Comparison of ENCODE assay signal across 8 mouse cellular contexts in genomic region chr1:136051465-136051864, GRCm38 (mm10). TPM values are rescaled to one million over a fixed set of nuclear protein-coding genes. Genes with fewer than 3 reads are reported as not detected.
DNase-seq lines count a peak whose midpoint lies in the region; ATAC-seq and TF ChIP-seq lines count a peak whose summit lies in the region.

No protein-coding gene starts in this region.

- peak overlapping the region; percentile 44 for H3K4me2 ChIP-seq in lung, embryonic 15.5 days

- H3K4me3 ChIP-seq in layer of hippocampus, adult 2 months = peak overlapping the region; percentile 44
- peak overlapping the region; percentile 14 for H3K4me3 ChIP-seq in lung, embryonic 15.5 days

- H3K9ac ChIP-seq in lung, embryonic 15.5 days = no peak overlapping the region

- TF ChIP-seq CTCF in layer of hippocampus, adult 2 months (conservative IDR thresholded peaks at IDR 0.05) = peak; percentile 79

- peak overlapping the region; percentile 48; the same call in 1 of the 2 replicates for H3K27ac ChIP-seq in layer of hippocampus, adult 2 months
- no peak overlapping the region for H3K27ac ChIP-seq in lung, embryonic 15.5 days

- peak; percentile 77 for ATAC-seq in lung, embryonic 15.5 days (ENCODE audit: borderline replicate concordance, extremely low read depth, low FRiP score, low TSS enrichment)

- 0% methylated on average over 6 of the region's 6 CpGs for WGBS in lung, embryonic 15.5 days

- DNase-seq in NIH3T3 (ENCODE audit: low read depth) = peak; percentile 91
- DNase-seq in cerebellum, adult 9-11 months = peak; percentile 77
- peak; percentile 67 to 90 for DNase-seq in frontal cortex, adult 2 months (ENCODE audit: extremely low spot score in 1 of 2, low spot score in 1 of 2)
- DNase-seq in heart, postnatal 4 days = peak; percentile 85
- DNase-seq in layer of hippocampus, adult 2 months (ENCODE audit: low spot score in 2 of 2) = peak; percentile 81 to 85
- peak; percentile 70 for DNase-seq in ovary, postnatal 14 days (ENCODE audit: low spot score)
- peak; percentile 36 for DNase-seq in urinary bladder, postnatal 25 days (ENCODE audit: low spot score)

- H3K9me3 ChIP-seq in lung, embryonic 15.5 days = no peaks in the 10 kb centered on the region

- peaks cover 53% of the 10 kb centered on the region for H3K27me3 ChIP-seq in lung, embryonic 15.5 days

- H3K36me3 ChIP-seq in lung, embryonic 15.5 days = no peaks in the 10 kb centered on the region

- peaks cover 11% of the 10 kb centered on the region for H3K4me1 ChIP-seq in lung, embryonic 15.5 days

RNA-seq across cellular contexts. Expression of gene Ascl5, which starts 0.9 kb away (rescaled TPM):
- polyA plus RNA-seq in frontal cortex, adult 2 months (2012; rRNA removed) = 1.0 and 1.2 TPM in 2 replicates
- not detected for total RNA-seq in heart, postnatal 4 days (2021)
- not detected for total RNA-seq in layer of hippocampus, adult 2 months (2021)
- not detected in 2 replicates for polyA plus RNA-seq in lung, embryonic 15.5 days (2015; fragmentation: Nextera tagmentation; extraction: Ambion mirVana)

RNA-seq across cellular contexts. Expression of gene Cacna1s, which starts 1.1 kb away (rescaled TPM):
- 4.5 and 5.6 TPM in 2 replicates for polyA plus RNA-seq in frontal cortex, adult 2 months (2012; rRNA removed)
- 1 to 10 TPM; 1.2 to 1.8 TPM for total RNA-seq in heart, postnatal 4 days (2021)
- total RNA-seq in layer of hippocampus, adult 2 months (2021) = under 1 TPM; 0.49 to 0.77 TPM
- 0.10 and 0.14 TPM in 2 replicates for polyA plus RNA-seq in lung, embryonic 15.5 days (2015; fragmentation: Nextera tagmentation; extraction: Ambion mirVana)

RNA-seq across cellular contexts. Expression of gene Tmem9, which starts 43.5 kb away (rescaled TPM):
- 108 and 113 TPM in 2 replicates for polyA plus RNA-seq in frontal cortex, adult 2 months (2012; rRNA removed)
- 10 to 100 TPM; 30.0 to 33.5 TPM for total RNA-seq in heart, postnatal 4 days (2021)
- 10 to 100 TPM; 69.5 to 85.7 TPM for total RNA-seq in layer of hippocampus, adult 2 months (2021)
- polyA plus RNA-seq in lung, embryonic 15.5 days (2015; fragmentation: Nextera tagmentation; extraction: Ambion mirVana) = 153 and 162 TPM in 2 replicates

RNA-seq across cellular contexts. Expression of gene Igfn1, which starts 45.3 kb away (rescaled TPM):
- 12.1 and 17.9 TPM in 2 replicates for polyA plus RNA-seq in frontal cortex, adult 2 months (2012; rRNA removed)
- total RNA-seq in heart, postnatal 4 days (2021) = under 1 TPM in 1 of 2 experiments, not detected in 1; 0.14 TPM
- under 1 TPM; 0.15 to 0.36 TPM for total RNA-seq in layer of hippocampus, adult 2 months (2021)
- polyA plus RNA-seq in lung, embryonic 15.5 days (2015; fragmentation: Nextera tagmentation; extraction: Ambion mirVana) = not detected in 2 replicates

Comparison
In these comparisons a context has a peak if more than half of its experiments do, and no peak if none do; other contexts are left out.
1. DNase-seq: peak in every context shown above with its lines; median percentile 91 in NIH3T3; 85 in heart, postnatal 4 days; 83 in layer of hippocampus, adult 2 months; 78 in frontal cortex, adult 2 months; 77 in cerebellum, adult 9-11 months; 70 in ovary, postnatal 14 days; 36 in urinary bladder, postnatal 25 days.